Mouse (Mus musculus) c-Kit-negative CD71-positive TER-119-positive erythroid progenitor cells, embryonic 14.5 days (primary cell): ENCODE measurements around the gene Ncor2.

Experiments used
- DNase-seq: peaks from one replicate; pipeline ENCODE4 v3.0.0-alpha.2; 2013; ENCODE audit warnings: low read depth, low spot score

Ncor2 gene

GRCm38 (mm10) chr5:125066479-125067471, 112.2 kb downstream of the Ncor2 start:
- peak; percentile 57 for DNase-seq

- DNase-seq = no peak
Measured at GRCm38 (mm10) chr5:125063015-125063414, 116.0 kb downstream of the Ncor2 start.

- no peak for DNase-seq
Measured at GRCm38 (mm10) chr5:125058267-125058668, 120.8 kb downstream of the Ncor2 start.

GRCm38 (mm10) chr5:125057555-125058266, 121.3 kb downstream of the Ncor2 start:
- DNase-seq = no peak

DNA sequence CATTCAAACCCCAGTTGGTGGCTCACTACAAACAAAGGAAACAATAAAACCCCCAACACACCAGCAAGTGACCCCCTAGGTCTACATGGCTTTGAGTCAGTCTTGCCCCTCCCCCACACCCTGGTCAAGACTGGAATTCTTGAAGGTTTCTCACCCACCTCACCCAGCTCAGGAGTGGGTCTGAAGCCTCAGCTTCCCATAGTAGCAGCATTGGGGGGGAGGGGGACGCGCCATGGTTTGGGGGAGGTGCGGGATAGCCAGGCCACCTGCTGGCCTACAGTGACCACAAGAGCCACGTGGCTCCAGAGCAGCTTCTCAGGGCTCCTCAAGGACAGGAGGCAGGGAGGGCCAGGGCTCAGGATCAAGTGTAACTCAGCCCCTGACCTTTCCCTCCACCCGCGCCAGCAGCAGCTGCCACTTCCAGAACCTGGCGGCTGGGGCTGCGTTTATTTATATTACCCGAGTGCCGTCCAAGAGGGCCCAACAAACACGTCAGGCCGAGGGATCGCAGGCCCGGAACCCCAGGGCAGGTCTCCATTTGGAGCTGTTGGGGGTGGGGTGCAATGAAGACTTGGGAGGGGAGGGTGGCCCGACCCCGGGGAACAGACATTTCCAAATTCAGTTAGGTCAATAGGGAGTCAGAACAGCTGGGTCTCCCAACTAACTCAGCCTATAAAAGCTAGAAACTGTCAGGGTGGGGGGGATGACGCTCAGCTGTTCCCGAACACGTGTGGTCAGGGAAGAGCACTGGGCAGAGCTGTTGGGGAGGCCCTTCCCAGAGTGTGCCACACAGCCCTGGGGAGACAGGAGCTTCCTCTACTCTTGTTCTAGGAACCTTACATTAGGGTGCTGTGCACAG, 122.1 kb downstream of the Ncor2 start:
- DNase-seq = no peak

GRCm38 (mm10) chr5:125056331-125056695, 122.7 kb downstream of the Ncor2 start:
- DNase-seq = no peak

GRCm38 (mm10) chr5:125055901-125056300, 123.1 kb downstream of the Ncor2 start:
- DNase-seq = no peak

DNA sequence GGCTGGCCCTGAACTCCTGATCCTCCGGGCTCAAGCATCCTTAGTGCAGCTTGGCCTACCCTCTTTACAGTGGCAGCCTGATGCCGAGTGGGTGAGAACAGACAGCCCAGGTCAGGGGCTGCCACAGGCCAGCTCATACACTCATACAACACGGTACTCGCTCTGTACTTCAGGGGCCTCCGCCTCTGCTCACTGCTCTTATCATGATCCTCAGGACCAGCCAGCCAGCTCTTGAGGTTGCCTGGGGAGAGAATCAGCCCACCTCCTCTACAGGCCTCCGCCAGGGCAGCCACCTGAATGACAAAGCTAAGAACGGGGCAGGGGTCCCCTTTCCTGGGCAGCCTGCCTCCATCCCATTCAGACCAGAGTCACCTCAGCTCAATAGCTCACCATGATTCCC, 125.4 kb downstream of the Ncor2 start:
- no peak for DNase-seq

DNA sequence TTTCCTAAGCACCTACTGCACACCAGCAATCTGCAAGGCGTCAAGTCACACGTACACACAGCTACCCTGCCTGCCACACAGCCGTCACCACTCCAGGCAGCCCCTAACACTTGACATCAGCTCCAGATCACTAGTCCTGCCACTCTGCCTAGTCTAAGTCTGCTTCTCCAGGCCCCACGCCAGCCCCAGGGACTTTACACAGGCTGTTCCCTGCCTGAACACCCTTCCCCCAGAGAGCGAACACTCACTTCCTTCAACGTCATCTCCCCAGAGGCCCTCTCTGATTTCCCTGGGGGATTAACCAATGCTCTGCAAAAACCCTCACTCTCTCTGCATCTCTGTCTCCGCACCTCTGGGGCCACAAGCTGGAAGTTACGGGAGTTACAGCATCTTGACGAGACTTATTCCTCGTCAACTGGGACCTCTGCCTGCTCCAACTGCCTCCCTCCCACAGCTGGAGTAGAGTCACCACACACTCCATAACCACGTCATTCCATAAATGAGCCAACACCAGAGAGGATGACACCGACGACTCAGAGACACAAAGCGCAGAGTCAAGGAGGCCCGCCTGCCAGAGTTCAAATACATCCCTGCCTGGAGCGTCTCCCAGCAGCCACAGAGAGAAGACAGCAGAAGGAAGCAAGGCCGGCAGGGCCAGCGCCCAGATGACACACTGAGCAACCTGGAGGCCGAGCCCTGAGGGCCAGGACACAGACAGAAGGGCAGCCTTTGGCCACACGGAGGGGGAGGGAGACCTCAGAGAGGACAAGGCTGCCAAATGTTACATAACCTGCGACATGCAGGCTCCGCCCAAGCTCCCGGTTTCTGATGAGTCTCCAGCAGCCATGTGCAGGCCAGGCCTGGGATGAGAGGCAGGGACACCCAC, 126.2 kb downstream of the Ncor2 start:
- no peak for DNase-seq

GRCm38 (mm10) chr5:125052237-125052602, 126.8 kb downstream of the Ncor2 start:
- DNase-seq = no peak

DNA sequence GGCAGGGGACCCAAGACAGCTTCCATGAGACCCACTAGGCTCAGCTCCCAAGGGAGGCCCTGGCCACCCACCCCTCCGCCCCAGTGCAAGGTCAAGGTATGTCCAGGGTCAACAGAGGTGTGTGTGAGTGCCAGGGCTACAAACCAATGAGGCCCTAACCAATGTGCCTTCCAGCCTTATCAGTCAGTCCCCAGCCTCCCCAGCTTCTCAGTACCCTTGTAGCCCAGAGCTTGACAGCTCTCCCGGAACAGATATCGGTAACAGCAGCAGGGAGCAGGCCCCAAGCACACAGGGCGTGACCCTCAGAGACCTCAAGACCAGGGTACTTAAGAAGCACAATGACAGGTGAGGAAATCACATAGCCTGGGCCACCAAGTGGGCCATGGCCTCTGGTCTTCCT, 129.5 kb downstream of the Ncor2 start:
- peak; percentile 68 for DNase-seq

DNA sequence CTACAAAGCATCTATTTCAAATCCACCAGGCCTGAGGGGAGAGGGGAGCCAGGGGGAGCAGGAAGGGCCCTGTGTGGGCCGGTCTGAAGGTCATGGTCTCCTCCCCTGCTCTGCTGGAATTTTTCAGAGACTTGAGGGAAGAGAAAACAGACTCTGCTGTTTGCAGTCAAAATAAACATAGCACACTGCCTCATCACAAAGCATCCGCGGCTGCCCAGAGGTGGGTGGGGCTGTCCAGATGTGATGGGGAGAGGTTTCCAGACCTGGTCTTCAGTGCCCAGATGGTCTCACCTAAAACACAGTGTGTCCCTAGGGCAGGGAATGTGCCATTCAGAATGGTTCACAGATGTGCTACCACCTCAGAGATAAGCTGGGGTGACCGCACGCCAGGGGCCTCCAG, 132.6 kb downstream of the Ncor2 start:
- no peak for DNase-seq

DNA sequence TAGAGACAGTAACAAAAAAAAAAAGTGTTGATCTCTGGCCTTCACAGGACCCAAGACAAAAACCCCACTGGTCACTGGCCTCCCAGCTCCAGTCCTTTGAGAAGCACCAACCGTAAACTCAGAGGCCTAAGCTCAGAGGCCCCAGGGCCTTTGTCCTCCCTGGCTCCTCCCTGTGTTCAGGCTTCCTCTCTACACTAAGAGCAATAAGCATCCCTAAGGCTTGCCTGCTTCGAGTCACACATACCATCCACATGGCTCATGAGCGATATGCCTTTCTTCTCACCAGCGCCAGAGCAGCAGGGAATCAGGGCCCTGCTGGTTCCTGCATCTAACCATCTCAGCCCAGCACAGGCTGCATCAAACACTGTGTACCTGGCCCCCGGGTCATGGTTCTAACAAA, 133.8 kb downstream of the Ncor2 start:
- DNase-seq = no peak

DNA sequence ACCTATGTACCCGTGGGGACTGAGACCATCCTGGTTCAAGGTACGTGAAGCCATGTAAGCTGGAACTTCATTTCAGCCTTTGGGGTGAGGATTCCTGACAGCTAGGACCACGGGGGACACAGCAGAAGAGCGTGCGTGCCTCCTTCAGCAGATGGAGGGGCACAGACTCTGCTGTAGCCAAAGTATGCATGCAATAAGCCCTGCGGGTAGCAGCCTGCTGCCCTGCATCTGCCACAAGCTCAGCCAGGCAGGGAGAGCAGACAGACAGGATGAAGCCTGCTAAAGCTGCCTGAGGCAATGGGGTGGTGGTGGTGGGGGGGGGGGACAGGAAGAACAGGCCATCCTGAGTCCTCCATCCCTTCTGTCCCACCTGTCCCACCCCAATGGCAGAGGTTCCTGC, 135.6 kb downstream of the Ncor2 start:
- DNase-seq = no peak

DNA sequence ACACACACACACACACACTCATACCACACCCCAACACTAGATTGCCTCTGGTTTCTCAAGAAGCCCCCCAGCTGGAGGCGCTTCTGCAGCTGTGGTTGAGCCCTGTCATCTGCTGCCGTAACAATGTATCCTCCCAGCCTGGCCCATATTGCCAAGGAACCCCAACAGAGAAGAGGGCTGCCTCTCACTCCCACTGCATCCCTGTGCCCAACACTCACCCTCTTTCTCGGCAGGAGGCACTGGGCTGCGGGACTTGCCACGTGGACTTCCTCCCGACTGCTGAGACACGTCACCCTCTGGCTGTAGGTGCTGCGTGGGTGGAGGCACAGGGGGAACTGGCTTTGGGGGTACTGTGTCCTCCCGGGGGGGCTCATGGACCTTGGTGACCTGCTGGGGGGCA, 137.4 kb downstream of the Ncor2 start:
- no peak for DNase-seq

- DNase-seq = no peak
Measured at GRCm38 (mm10) chr5:125040128-125040584, 138.9 kb downstream of the Ncor2 start.

DNA sequence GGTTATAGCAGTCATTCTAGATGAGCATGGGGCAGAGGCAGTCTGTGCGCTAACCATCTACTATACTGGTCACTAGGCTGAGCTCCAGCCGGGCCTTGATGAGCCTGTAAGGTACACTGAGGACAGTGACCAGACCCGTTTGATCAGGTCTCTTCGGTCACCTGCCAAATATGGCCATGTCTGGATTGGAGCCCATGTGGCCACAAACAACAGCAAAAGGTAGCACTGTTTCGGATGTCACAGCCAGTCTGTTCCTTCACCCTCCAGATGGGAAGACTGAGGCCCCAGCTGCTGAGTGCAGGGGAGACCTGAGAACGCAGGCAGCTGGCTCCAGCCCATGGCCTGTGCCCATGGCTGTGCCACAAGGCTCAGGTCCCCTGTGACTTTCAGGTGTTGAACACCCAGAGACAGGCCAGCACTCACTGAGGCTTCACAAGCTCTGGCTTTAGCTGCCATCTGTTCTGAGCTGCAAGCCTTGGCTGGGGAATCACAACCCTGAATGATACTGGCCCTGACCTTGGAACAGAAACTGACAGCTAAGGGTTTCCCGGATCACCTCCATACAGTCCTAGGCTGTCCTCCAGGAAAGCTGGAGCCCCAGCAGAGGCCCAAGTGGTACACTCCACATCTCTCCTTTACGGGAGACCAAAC, 139.5 kb downstream of the Ncor2 start:
- DNase-seq = no peak

DNA sequence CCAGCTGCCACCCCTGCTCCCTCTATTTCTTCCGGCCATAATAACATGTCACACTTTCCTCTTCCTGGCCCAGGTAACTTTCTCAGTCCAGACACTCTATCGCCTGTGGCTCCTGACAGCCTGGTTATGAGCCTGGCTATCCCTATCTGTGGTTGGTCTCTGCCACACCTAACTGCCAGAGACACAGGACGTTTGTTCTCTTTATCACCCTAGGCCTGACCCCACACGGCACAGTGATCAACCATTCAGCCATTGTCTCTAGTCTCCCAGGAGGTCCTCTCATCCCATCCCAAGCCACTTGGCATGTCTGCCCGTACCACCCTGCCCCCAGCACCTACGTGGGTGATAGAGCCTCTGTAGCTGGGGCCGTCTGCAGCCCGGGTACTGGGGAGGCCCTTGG, 142.5 kb downstream of the Ncor2 start:
- DNase-seq = no peak

GRCm38 (mm10) chr5:125028911-125029310, 150.1 kb downstream of the Ncor2 start:
- DNase-seq = no peak

GRCm38 (mm10) chr5:125028371-125028770, 150.6 kb downstream of the Ncor2 start:
- no peak for DNase-seq
